In the genomic region with DNA sequence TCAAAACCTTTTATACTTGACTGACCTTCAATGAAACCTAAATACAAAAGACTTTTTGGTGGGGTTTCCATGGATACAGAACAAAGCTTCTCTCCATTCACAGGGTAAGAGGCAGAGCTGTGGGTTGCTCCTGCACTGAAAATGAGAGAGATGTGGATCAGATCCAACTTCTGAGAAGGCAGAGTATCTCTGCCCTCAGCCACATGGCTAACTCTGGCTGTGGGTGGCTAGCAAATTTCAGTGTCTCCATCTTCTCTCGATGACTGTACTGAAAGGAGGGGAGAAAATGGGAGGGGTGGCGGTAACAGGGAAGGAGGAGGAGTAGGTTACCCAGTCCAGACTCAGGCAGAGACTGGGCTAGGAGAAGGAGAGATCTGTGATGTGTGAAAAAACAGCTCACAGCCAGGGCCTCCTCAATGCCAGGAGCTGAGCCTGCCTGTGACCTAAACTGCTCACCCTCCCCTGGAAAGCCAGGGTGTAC, we compare ENCODE assay signal across 9 mouse cellular contexts.
A peak's percentile ranks its signal among the peaks of the same experiment; 100 is the strongest.
DNase-seq lines count a peak whose midpoint lies in the region; ATAC-seq and TF ChIP-seq lines count a peak whose summit lies in the region.
"Had no signal": no experiment of that assay in that cellular context is flagged by ENCODE, and none has a peak within 500 bp of the region (broad histone marks: within the 10 kb centered on the region; RNA-seq: fewer than 3 reads in every experiment).

No protein-coding gene starts in this region.

- H3K4me1 ChIP-seq in forebrain, embryonic 12.5 days = peaks cover 18% of the 10 kb centered on the region
- H3K4me1 ChIP-seq in neural tube, embryonic 13.5 days (replicated peaks) = peaks cover 10% of the 10 kb centered on the region
- H3K4me1 ChIP-seq in intestine, postnatal 0 days (replicated peaks; ENCODE audit: control insufficient read depth, insufficient read depth, low read length) = no peaks in the 10 kb centered on the region
- H3K4me1 ChIP-seq in liver, postnatal 0 days (ENCODE audit: insufficient read depth) = no peaks in the 10 kb centered on the region
- H3K4me1 ChIP-seq: liver, embryonic 15.5 days had no signal

- H3K9ac ChIP-seq in forebrain, embryonic 12.5 days = no peak overlapping the region
- no peak overlapping the region for H3K9ac ChIP-seq in neural tube, embryonic 13.5 days
- H3K9ac ChIP-seq in intestine, postnatal 0 days (ENCODE audit: low read depth, low read length) = no peak overlapping the region
- no peak overlapping the region for H3K9ac ChIP-seq in liver, postnatal 0 days (replicated peaks)
- H3K9ac ChIP-seq: liver, embryonic 15.5 days had no signal

- no peaks in the 10 kb centered on the region for H3K9me3 ChIP-seq in forebrain, embryonic 12.5 days
- H3K9me3 ChIP-seq in neural tube, embryonic 13.5 days = no peaks in the 10 kb centered on the region; the same call in 1 of the 2 replicates
- no peaks in the 10 kb centered on the region for H3K9me3 ChIP-seq in intestine, postnatal 0 days (ENCODE audit: control insufficient read depth)
- no peaks in the 10 kb centered on the region for H3K9me3 ChIP-seq in liver, postnatal 0 days (ENCODE audit: low read length)
- H3K9me3 ChIP-seq: liver, embryonic 15.5 days had no signal

- H3K27ac ChIP-seq in forebrain, embryonic 12.5 days = peak overlapping the region; percentile 82
- no peak overlapping the region for H3K27ac ChIP-seq in neural tube, embryonic 13.5 days (replicated peaks)
- no peak overlapping the region for H3K27ac ChIP-seq in intestine, postnatal 0 days (ENCODE audit: low read depth, low read length)
- H3K27ac ChIP-seq in liver, postnatal 0 days (ENCODE audit: low read depth) = no peak overlapping the region
- H3K27ac ChIP-seq: liver, embryonic 15.5 days had no signal

- no peak for TF ChIP-seq CTCF in intestine, postnatal 0 days (IDR thresholded peaks at IDR 0.05; ENCODE audit: low read depth)
- TF ChIP-seq CTCF in liver, postnatal 0 days (IDR thresholded peaks at IDR 0.05; ENCODE audit: low read depth) = no peak

- no peak for TF ChIP-seq EP300 in liver, postnatal 0 days (IDR thresholded peaks at IDR 0.05; ENCODE audit: low read depth)

- H3K4me2 ChIP-seq in forebrain, embryonic 12.5 days = peak overlapping the region; percentile 6; the same call in 1 of the 2 replicates
- H3K4me2 ChIP-seq in neural tube, embryonic 13.5 days = no peak overlapping the region
- no peak overlapping the region for H3K4me2 ChIP-seq in intestine, postnatal 0 days (replicated peaks; ENCODE audit: low read depth)
- H3K4me2 ChIP-seq in liver, postnatal 0 days (ENCODE audit: low read depth, low read length) = no peak overlapping the region
- H3K4me2 ChIP-seq: liver, embryonic 15.5 days had no signal

- no peaks in the 10 kb centered on the region for H3K36me3 ChIP-seq in forebrain, embryonic 12.5 days (replicated peaks)
- H3K36me3 ChIP-seq in neural tube, embryonic 13.5 days = no peaks in the 10 kb centered on the region
- H3K36me3 ChIP-seq in intestine, postnatal 0 days (ENCODE audit: control insufficient read depth, insufficient read depth) = no peaks in the 10 kb centered on the region
- H3K36me3 ChIP-seq in liver, postnatal 0 days (replicated peaks; ENCODE audit: insufficient read depth, low read length) = no peaks in the 10 kb centered on the region
- H3K36me3 ChIP-seq: liver, embryonic 15.5 days had no signal

- 4% methylated on average over 2 of the region's 2 CpGs for WGBS in forebrain, embryonic 12.5 days
- 4% methylated on average over 2 of the region's 2 CpGs for WGBS in neural tube, embryonic 13.5 days
- 80% methylated on average over 2 of the region's 2 CpGs for WGBS in intestine, postnatal 0 days
- WGBS in liver, postnatal 0 days (ENCODE audit: insufficient replicate concordance) = 67% methylated on average over 2 of the region's 2 CpGs

- peak; percentile 84; the same call in 1 of the 2 replicates for ATAC-seq in forebrain, embryonic 12.5 days (ENCODE audit: low FRiP score)
- ATAC-seq in neural tube, embryonic 13.5 days (ENCODE audit: low read depth) = peak; percentile 87
- no peak for ATAC-seq in intestine, postnatal 0 days
- ATAC-seq in liver, postnatal 0 days = no peak

- no peaks in the 10 kb centered on the region for H3K27me3 ChIP-seq in forebrain, embryonic 12.5 days
- H3K27me3 ChIP-seq in neural tube, embryonic 13.5 days = no peaks in the 10 kb centered on the region
- no peaks in the 10 kb centered on the region for H3K27me3 ChIP-seq in intestine, postnatal 0 days (replicated peaks; ENCODE audit: control insufficient read depth, insufficient read depth, low read length)
- no peaks in the 10 kb centered on the region for H3K27me3 ChIP-seq in liver, postnatal 0 days (ENCODE audit: insufficient read depth, low read length)
- H3K27me3 ChIP-seq: liver, embryonic 15.5 days had no signal

- no peak overlapping the region for H3K4me3 ChIP-seq in forebrain, embryonic 12.5 days (replicated peaks)
- no peak overlapping the region for H3K4me3 ChIP-seq in neural tube, embryonic 13.5 days
- no peak overlapping the region for H3K4me3 ChIP-seq in intestine, postnatal 0 days (ENCODE audit: low read depth, low read length)
- H3K4me3 ChIP-seq in liver, postnatal 0 days (ENCODE audit: low read depth, low read length) = no peak overlapping the region
- H3K4me3 ChIP-seq: liver, embryonic 15.5 days had no signal

- DNase-seq in embryo, embryonic 10.5 days (ENCODE audit: low spot score) = peak; percentile 81
- peak; percentile 1 for DNase-seq in left cerebral cortex, adult 11 months (ENCODE audit: low spot score)
- no peak for DNase-seq in thymus, postnatal 36 days
- no peak for DNase-seq in liver, postnatal 0 days
- DNase-seq in adrenal gland, postnatal 36 days = no peak

Comparison
In these comparisons a context has a peak if more than half of its experiments do, and no peak if none do; other contexts are left out.
1. DNase-seq: peak in embryo, embryonic 10.5 days (single experiment) and left cerebral cortex, adult 11 months (single experiment); none in thymus, postnatal 36 days (0 of 2), liver, postnatal 0 days (single experiment) and adrenal gland, postnatal 36 days (0 of 2).
2. ATAC-seq: peak in forebrain, embryonic 12.5 days (single experiment) and neural tube, embryonic 13.5 days (single experiment); none in intestine, postnatal 0 days (single experiment) and liver, postnatal 0 days (single experiment).